Mouse (Mus musculus) embryonic facial prominence, embryonic 10.5 days (tissue): ENCODE data around the gene Tbpl2. TPM values are rescaled to one million over a fixed set of nuclear protein-coding genes. Genes with fewer than 3 reads are reported as not detected.

ENCODE experiments used
- DNase-seq: peaks from one replicate; pipeline ENCODE4 v3.0.0-alpha.2; 2017; ENCODE audit warnings: low spot score
- H3K27ac ChIP-seq: fragments of 300-500 bp; sonication (generic); replicated peaks from 2 replicates; pipeline ENCODE4 v1.5.1; 2016; ENCODE audit warnings: mild to moderate bottlenecking
- H3K27me3 ChIP-seq: fragments of 300-500 bp; sonication (generic); replicated peaks from 2 replicates; pipeline ENCODE4 v1.6.1; 2016; ENCODE audit warnings: low read depth, mild to moderate bottlenecking; ENCODE audit not compliant: poor library complexity, severe bottlenecking
- H3K36me3 ChIP-seq: fragments of 300-500 bp; sonication (generic); replicated peaks from 2 replicates; pipeline ENCODE4 v1.6.1; 2016; ENCODE audit warnings: mild to moderate bottlenecking, moderate library complexity
- H3K4me1 ChIP-seq: fragments of 300-500 bp; sonication (generic); 2 replicates; pipeline ENCODE4 v1.6.1; 2016
- H3K4me3 ChIP-seq: fragments of 300-500 bp; sonication (generic); 2 replicates; pipeline ENCODE4 v1.5.1; 2016; ENCODE audit warnings: mild to moderate bottlenecking, moderate library complexity
- H3K9me3 ChIP-seq: fragments of 300-500 bp; sonication (generic); 2 replicates; pipeline ENCODE4 v1.6.1; 2016; ENCODE audit warnings: mild to moderate bottlenecking
- WGBS: fragments of 180-500 bp; shearing (Covaris S2); methylation state at CpG from one replicate; pipeline ENCODE4 v1.1.7; 2016; 5-methylcytosine and 5-hydroxymethylcytosine counted together
- polyA plus RNA-seq: library from polyadenylated mRNA; unstranded; fragments of >200 nt; fragmentation: Nextera tagmentation; extraction: Ambion mirVana; gene quantifications from 2 replicates; pipeline ENCODE4 v1.2.1, GENCODE M21; 2016

The Tbpl2 gene
- polyA plus RNA-seq: not detected in 2 replicates

GRCm38 (mm10) chr2:24096495-24096894, at the start of gene Tbpl2:
Gene Tbpl2 (minus strand): TSS chr2:24096595.
- no peak for DNase-seq
- H3K4me1 ChIP-seq: no peaks in the 10 kb centered on the region
- no peak within 1 kb of the TSS for H3K27ac ChIP-seq

GRCm38 (mm10) chr2:24134373-24134772, 38.0 kb upstream of the Tbpl2 start:
- H3K4me1 ChIP-seq: no peaks in the 10 kb centered on the region
- no peak overlapping the region for H3K4me3 ChIP-seq
- no peak overlapping the region for H3K27ac ChIP-seq
- H3K27me3 ChIP-seq: no peaks in the 10 kb centered on the region
- no peaks in the 10 kb centered on the region for H3K36me3 ChIP-seq
- WGBS: 91% methylated on average over 1 of the region's 1 CpGs
- no peak for DNase-seq
- peaks cover 2% of the 10 kb centered on the region; the same call in 1 of the 2 replicates for H3K9me3 ChIP-seq

More at GRCm38 (mm10) chr2:24096495-24096894, at the start of gene Tbpl2:
- WGBS: 74% methylated on average over 4 of the region's 4 CpGs
- Histone ChIP-seq H3K36me3 (no peaks in the 10 kb centered on the region), H3K9me3 (no peaks in the 10 kb centered on the region), H3K4me3 (no peak within 1 kb of the TSS), H3K27me3 (no peaks in the 10 kb centered on the region)

GRCm38 (mm10) chr2:24109085-24109484, 12.7 kb upstream of the Tbpl2 start:
- no peak overlapping the region for H3K27ac ChIP-seq
- H3K9me3 ChIP-seq: no peaks in the 10 kb centered on the region
- DNase-seq: no peak
- H3K27me3 ChIP-seq: no peaks in the 10 kb centered on the region
- H3K4me1 ChIP-seq: no peaks in the 10 kb centered on the region
- H3K4me3 ChIP-seq: no peak overlapping the region
- H3K36me3 ChIP-seq: no peaks in the 10 kb centered on the region

GRCm38 (mm10) chr2:24103619-24104289, 7.4 kb upstream of the Tbpl2 start:
- no peaks in the 10 kb centered on the region for H3K27me3 ChIP-seq
- WGBS: 87% methylated on average over 4 of the region's 4 CpGs
- no peak for DNase-seq
- H3K4me1 ChIP-seq: no peaks in the 10 kb centered on the region
- H3K36me3 ChIP-seq: no peaks in the 10 kb centered on the region
- no peak overlapping the region for H3K4me3 ChIP-seq
- no peak overlapping the region for H3K27ac ChIP-seq
- no peaks in the 10 kb centered on the region for H3K9me3 ChIP-seq

GRCm38 (mm10) chr2:24090921-24091320, 5.5 kb downstream of the Tbpl2 start:
- no peaks in the 10 kb centered on the region for H3K36me3 ChIP-seq
- H3K9me3 ChIP-seq: no peaks in the 10 kb centered on the region
- no peak overlapping the region for H3K4me3 ChIP-seq
- H3K4me1 ChIP-seq: no peaks in the 10 kb centered on the region
- no peak for DNase-seq
- WGBS: 77% methylated on average over 1 of the region's 1 CpGs
- H3K27me3 ChIP-seq: no peaks in the 10 kb centered on the region
- no peak overlapping the region for H3K27ac ChIP-seq

GRCm38 (mm10) chr2:24050459-24050858, 45.9 kb downstream of the Tbpl2 start:
- no peak overlapping the region for H3K4me3 ChIP-seq
- peaks cover 12% of the 10 kb centered on the region for H3K4me1 ChIP-seq
- 93% methylated on average over 3 of the region's 3 CpGs for WGBS
- H3K36me3 ChIP-seq: no peaks in the 10 kb centered on the region
- DNase-seq: no peak
- no peaks in the 10 kb centered on the region for H3K9me3 ChIP-seq
- no peak overlapping the region for H3K27ac ChIP-seq
- H3K27me3 ChIP-seq: no peaks in the 10 kb centered on the region

GRCm38 (mm10) chr2:24049344-24049990, 46.9 kb downstream of the Tbpl2 start, which contains the start of gene Hnmt:
Gene Hnmt (minus strand): TSS chr2:24049394.
- no peaks in the 10 kb centered on the region for H3K36me3 ChIP-seq
- H3K27me3 ChIP-seq: no peaks in the 10 kb centered on the region
- peak within 1 kb of the TSS; percentile 50 for H3K4me3 ChIP-seq
- no peak for DNase-seq
- WGBS: 52% methylated on average over 7 of the region's 7 CpGs
- H3K9me3 ChIP-seq: no peaks in the 10 kb centered on the region
- H3K27ac ChIP-seq: peak within 1 kb of the TSS; percentile 66
- peaks cover 12% of the 10 kb centered on the region for H3K4me1 ChIP-seq

- WGBS: 11% methylated on average over 16 of the region's 16 CpGs
- H3K36me3 ChIP-seq: no peaks in the 10 kb centered on the region
- no peaks in the 10 kb centered on the region for H3K9me3 ChIP-seq
- DNase-seq: peak; percentile 32
- H3K27ac ChIP-seq: peak overlapping the region; percentile 66
- H3K4me1 ChIP-seq: peaks cover 12% of the 10 kb centered on the region
- H3K4me3 ChIP-seq: peak overlapping the region; percentile 50
- no peaks in the 10 kb centered on the region for H3K27me3 ChIP-seq
Measured at GRCm38 (mm10) chr2:24048480-24049097, 47.8 kb downstream of the Tbpl2 start.

- DNase-seq: no peak
- 52% methylated on average over 6 of the region's 6 CpGs for WGBS
- peak overlapping the region; percentile 50 for H3K4me3 ChIP-seq
- peak overlapping the region; percentile 66; the same call in 1 of the 2 replicates for H3K27ac ChIP-seq
- peaks cover 12% of the 10 kb centered on the region for H3K4me1 ChIP-seq
- H3K36me3 ChIP-seq: no peaks in the 10 kb centered on the region
- H3K9me3 ChIP-seq: no peaks in the 10 kb centered on the region
- no peaks in the 10 kb centered on the region for H3K27me3 ChIP-seq
Measured at GRCm38 (mm10) chr2:24047551-24048479, 48.6 kb downstream of the Tbpl2 start.

GRCm38 (mm10) chr2:24042901-24043300, 53.5 kb downstream of the Tbpl2 start:
- no peak for DNase-seq
- Histone ChIP-seq H3K4me1 (no peaks in the 10 kb centered on the region), H3K9me3 (no peaks in the 10 kb centered on the region), H3K27ac (no peak overlapping the region), H3K27me3 (no peaks in the 10 kb centered on the region), H3K36me3 (no peaks in the 10 kb centered on the region), H3K4me3 (no peak overlapping the region)
- WGBS: 92% methylated on average over 1 of the region's 1 CpGs

- no peak for DNase-seq
- no peaks in the 10 kb centered on the region for H3K36me3 ChIP-seq
- no peaks in the 10 kb centered on the region for H3K4me1 ChIP-seq
- no peaks in the 10 kb centered on the region for H3K9me3 ChIP-seq
- no peaks in the 10 kb centered on the region for H3K27me3 ChIP-seq
- no peak overlapping the region for H3K27ac ChIP-seq
- no peak overlapping the region for H3K4me3 ChIP-seq
- WGBS: 80% methylated on average over 1 of the region's 1 CpGs
Measured at GRCm38 (mm10) chr2:24040531-24040930, 55.9 kb downstream of the Tbpl2 start.
